Mouse (Mus musculus) thymus, adult 2 months (tissue): ENCODE data around the gene Srp14.

Experiments used
- CTCF ChIP-seq: fragments of 200-500 bp; IDR thresholded peaks from 2 replicates; pipeline ENCODE4 v1.5.1; 2012; ENCODE audit warnings: mild to moderate bottlenecking, control low read depth, low read length, moderate library complexity, borderline replicate concordance; ENCODE audit not compliant: control insufficient read depth, poor library complexity, insufficient read depth; ENCODE audit errors: extremely low read depth
- POLR2A ChIP-seq: fragments of 200-500 bp; IDR thresholded peaks from 2 replicates; pipeline ENCODE4 v1.6.1; 2012; ENCODE audit warnings: mild to moderate bottlenecking, low read length, control low read depth, moderate library complexity; ENCODE audit not compliant: control insufficient read depth, poor library complexity, insufficient read depth; ENCODE audit errors: extremely low read depth

- no peak for TF ChIP-seq POLR2A
- no peak for TF ChIP-seq CTCF
Measured at GRCm38 (mm10) chr2:118442172-118442571, 37.3 kb downstream of the Srp14 start.
